Mouse (Mus musculus): ENCODE measurements around the gene Tlx2. TPM values are rescaled to one million over a fixed set of nuclear protein-coding genes. Genes with fewer than 3 reads are reported as not detected.

Gene Tlx2
- total RNA-seq, 1 experiment = 0.58 TPM

- H3K4me3 ChIP-seq (ENCODE audit: insufficient read depth in 1 of 2, low read depth in 1 of 2, low read length in 2 of 2, poor library complexity in 1 of 2, severe bottlenecking in 1 of 2) = peak overlapping the region; percentile 37 to 61; a peak in 3 of 4 replicates
- no peaks in the 10 kb centered on the region for H3K36me3 ChIP-seq (ENCODE audit: control insufficient read depth, insufficient read depth, low read length, poor library complexity, severe bottlenecking)
- H3K9ac ChIP-seq (ENCODE audit: insufficient read depth, low read depth, low read length, poor library complexity, severe bottlenecking) = no peak overlapping the region
- no peak overlapping the region for H3K27ac ChIP-seq (ENCODE audit: insufficient read depth, low read depth, low read length, poor library complexity, severe bottlenecking)
- TF ChIP-seq MAFK (IDR thresholded peaks at IDR 0.05; ENCODE audit: insufficient read depth, low read depth, low read length) = no peak
- no peak for TF ChIP-seq ZC3H11A (IDR thresholded peaks at IDR 0.05; ENCODE audit: borderline replicate concordance, low read depth, low read length)
- TF ChIP-seq HCFC1 (IDR thresholded peaks at IDR 0.05; ENCODE audit: borderline replicate concordance, insufficient read depth, low read length) = no peak
- no peak for TF ChIP-seq CHD2 (IDR thresholded peaks at IDR 0.05; ENCODE audit: low read depth, low read length)
- TF ChIP-seq ZNF384 (IDR thresholded peaks at IDR 0.05; ENCODE audit: low read depth, low read length) = no peak
- peaks cover 0 to 2% of the 10 kb centered on the region in 2 experiments; a peak in 1 of 4 replicates for H3K4me1 ChIP-seq (ENCODE audit: control insufficient read depth in 2 of 2, insufficient read depth in 2 of 2, low read length in 2 of 2, poor library complexity in 1 of 2)
- no peak for DNase-seq (ENCODE audit: low read depth, low spot score)
- H3K9me3 ChIP-seq (ENCODE audit: control insufficient read depth, insufficient read depth, low read depth, low read length) = no peaks in the 10 kb centered on the region
- in situ Hi-C loops (cut with MboI; ENCODE audit: low sequenced_read_pairs in 2 of 2, unreplicated experiment in 2 of 2) = no loop called here
Observed at GRCm38 (mm10) chr6:83087926-83088260, 17.8 kb upstream of the Tlx2 start.

- DNase-seq (ENCODE audit: low read depth, low spot score) = no peak
- no peaks in the 10 kb centered on the region for H3K36me3 ChIP-seq (ENCODE audit: control insufficient read depth, insufficient read depth, low read length, poor library complexity, severe bottlenecking)
- peak overlapping the region; percentile 37 to 61; a peak in 3 of 4 replicates for H3K4me3 ChIP-seq (ENCODE audit: insufficient read depth in 1 of 2, low read depth in 1 of 2, low read length in 2 of 2, poor library complexity in 1 of 2, severe bottlenecking in 1 of 2)
- H3K9me3 ChIP-seq (ENCODE audit: control insufficient read depth, insufficient read depth, low read depth, low read length) = no peaks in the 10 kb centered on the region
- in situ Hi-C loops (cut with MboI; ENCODE audit: low sequenced_read_pairs in 2 of 2, unreplicated experiment in 2 of 2) = no loop called here
- H3K27ac ChIP-seq (ENCODE audit: insufficient read depth, low read depth, low read length, poor library complexity, severe bottlenecking) = no peak overlapping the region
- H3K4me1 ChIP-seq (ENCODE audit: control insufficient read depth in 2 of 2, insufficient read depth in 2 of 2, low read length in 2 of 2, poor library complexity in 1 of 2) = peaks cover 0 to 2% of the 10 kb centered on the region in 2 experiments; a peak in 1 of 4 replicates
- TF ChIP-seq CHD2 (IDR thresholded peaks at IDR 0.05; ENCODE audit: low read depth, low read length) (no peak), HCFC1 (IDR thresholded peaks at IDR 0.05; ENCODE audit: borderline replicate concordance, insufficient read depth, low read length) (no peak), MAFK (IDR thresholded peaks at IDR 0.05; ENCODE audit: insufficient read depth, low read depth, low read length) (no peak), ZNF384 (IDR thresholded peaks at IDR 0.05; ENCODE audit: low read depth, low read length) (no peak), ZC3H11A (IDR thresholded peaks at IDR 0.05; ENCODE audit: borderline replicate concordance, low read depth, low read length) (no peak)
- no peak overlapping the region for H3K9ac ChIP-seq (ENCODE audit: insufficient read depth, low read depth, low read length, poor library complexity, severe bottlenecking)
Observed at GRCm38 (mm10) chr6:83087205-83087925, 17.3 kb upstream of the Tlx2 start.

- H3K4me1 ChIP-seq (ENCODE audit: control insufficient read depth in 2 of 2, insufficient read depth in 2 of 2, low read length in 2 of 2, poor library complexity in 1 of 2) = peaks cover 0 to 2% of the 10 kb centered on the region in 2 experiments; a peak in 1 of 4 replicates
- H3K27ac ChIP-seq (ENCODE audit: insufficient read depth, low read depth, low read length, poor library complexity, severe bottlenecking) = no peak within 1 kb of the TSS
- DNase-seq (ENCODE audit: low read depth, low spot score) = no peak
- TF ChIP-seq MAFK (IDR thresholded peaks at IDR 0.05; ENCODE audit: insufficient read depth, low read depth, low read length) = no peak
- no peak for TF ChIP-seq ZNF384 (IDR thresholded peaks at IDR 0.05; ENCODE audit: low read depth, low read length)
- TF ChIP-seq CHD2 (IDR thresholded peaks at IDR 0.05; ENCODE audit: low read depth, low read length) = no peak
- TF ChIP-seq ZC3H11A (IDR thresholded peaks at IDR 0.05; ENCODE audit: borderline replicate concordance, low read depth, low read length) = no peak
- no peak for TF ChIP-seq HCFC1 (IDR thresholded peaks at IDR 0.05; ENCODE audit: borderline replicate concordance, insufficient read depth, low read length)
- peak within 1 kb of the TSS; percentile 42; the same call in 1 of the 2 replicates for H3K9ac ChIP-seq (ENCODE audit: insufficient read depth, low read depth, low read length, poor library complexity, severe bottlenecking)
- in situ Hi-C loops (cut with MboI; ENCODE audit: low sequenced_read_pairs in 2 of 2, unreplicated experiment in 2 of 2) = no loop called here
- H3K4me3 ChIP-seq (ENCODE audit: insufficient read depth in 1 of 2, low read depth in 1 of 2, low read length in 2 of 2, poor library complexity in 1 of 2, severe bottlenecking in 1 of 2) = peak within 1 kb of the TSS; percentile 48 to 61
- H3K36me3 ChIP-seq (ENCODE audit: control insufficient read depth, insufficient read depth, low read length, poor library complexity, severe bottlenecking) = no peaks in the 10 kb centered on the region; the same call in 1 of the 2 replicates
- no peaks in the 10 kb centered on the region for H3K9me3 ChIP-seq (ENCODE audit: control insufficient read depth, insufficient read depth, low read depth, low read length)
Observed at GRCm38 (mm10) chr6:83086121-83087035, 16.3 kb upstream of the Tlx2 start, which contains the start of gene Lbx2. Gene Lbx2, plus strand, starts transcription at chr6:83086367.

- Histone ChIP-seq H3K36me3 (ENCODE audit: control insufficient read depth, insufficient read depth, low read length, poor library complexity, severe bottlenecking) (peaks cover 2% of the 10 kb centered on the region), H3K4me3 (ENCODE audit: insufficient read depth in 1 of 2, low read depth in 1 of 2, low read length in 2 of 2, poor library complexity in 1 of 2, severe bottlenecking in 1 of 2) (no peak overlapping the region), H3K27ac (ENCODE audit: insufficient read depth, low read depth, low read length, poor library complexity, severe bottlenecking) (no peak overlapping the region), H3K9ac (ENCODE audit: insufficient read depth, low read depth, low read length, poor library complexity, severe bottlenecking) (no peak overlapping the region), H3K4me1 (ENCODE audit: control insufficient read depth in 2 of 2, insufficient read depth in 2 of 2, low read length in 2 of 2, poor library complexity in 1 of 2) (peaks cover 0 to 2% of the 10 kb centered on the region in 2 experiments; a peak in 1 of 4 replicates), H3K9me3 (ENCODE audit: control insufficient read depth, insufficient read depth, low read depth, low read length) (no peaks in the 10 kb centered on the region)
- DNase-seq (ENCODE audit: low read depth, low spot score) = no peak
- no peak for TF ChIP-seq CHD2 (IDR thresholded peaks at IDR 0.05; ENCODE audit: low read depth, low read length)
- no peak for TF ChIP-seq HCFC1 (IDR thresholded peaks at IDR 0.05; ENCODE audit: borderline replicate concordance, insufficient read depth, low read length)
- in situ Hi-C loops (cut with MboI; ENCODE audit: low sequenced_read_pairs in 2 of 2, unreplicated experiment in 2 of 2) = no loop called here
Observed at GRCm38 (mm10) chr6:83084477-83084876, 14.4 kb upstream of the Tlx2 start.
